Mouse (Mus musculus) adrenal gland, adult 18-20 months (tissue): ENCODE results near the gene Sprr1b. TPM values are rescaled to one million over a fixed set of nuclear protein-coding genes. Genes with fewer than 3 reads are reported as not detected.
"Not testable (repeated sequence)": the region's sequence is repeated elsewhere in the genome, so short reads cannot be mapped to it uniquely, and the experiment has no call there.

Experiments used
- DNase-seq, 2 experiments: peaks; one replicate each; pipeline ENCODE4 v3.0.0; 2021 to 2022; ENCODE audit warnings: low spot score in 2 of 2
- long read RNA-seq, 2 experiments: library from polyadenylated mRNA; stranded (forward); transcript quantifications; one replicate each; pipeline ENCODE4 v2.0.0; 2021
- total RNA-seq, 2 experiments: library from RNA; stranded (reverse); gene quantifications; 1 replicate in 1 of 2; 2 replicates in 1 of 2; pipeline ENCODE4 v1.2.3; 2021

The Sprr1b gene
- total RNA-seq = not detected
- long read RNA-seq, experiment 1 = 0 reads
- long read RNA-seq, experiment 2 = 0 reads

GRCm38 (mm10) chr3:92438689-92439088, at the start of gene Sprr1b:
Gene Sprr1b (minus strand): TSS chr3:92438789.
- no peak for DNase-seq

GRCm38 (mm10) chr3:92486307-92486706, 47.7 kb upstream of the Sprr1b start:
- DNase-seq = no peak

GRCm38 (mm10) chr3:92485863-92486262, 47.3 kb upstream of the Sprr1b start, which contains the start of gene Sprr1a:
Gene Sprr1a (minus strand): TSS chr3:92485895.
- no peak for DNase-seq

DNA sequence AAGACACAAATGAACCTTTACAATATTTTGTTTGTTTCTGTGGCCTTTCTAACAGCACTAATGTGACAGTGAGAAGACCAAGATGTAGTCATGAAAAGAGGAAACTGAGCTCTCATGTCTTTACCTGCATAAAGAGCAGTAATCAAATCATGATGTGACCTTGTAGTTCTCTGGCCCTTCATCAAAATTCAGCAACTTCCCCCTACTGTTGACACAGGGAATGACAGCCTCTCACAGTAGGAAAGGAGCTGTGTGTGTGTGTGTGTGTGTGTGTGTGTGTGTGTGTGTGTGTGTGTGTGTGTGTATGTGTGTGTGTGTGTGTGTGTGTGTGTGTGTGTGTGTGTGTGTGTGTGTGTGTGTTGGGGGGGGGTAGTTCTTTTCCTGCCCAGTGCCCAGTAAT, 42.7 kb upstream of the Sprr1b start:
- not testable (repeated sequence) for DNase-seq

DNA sequence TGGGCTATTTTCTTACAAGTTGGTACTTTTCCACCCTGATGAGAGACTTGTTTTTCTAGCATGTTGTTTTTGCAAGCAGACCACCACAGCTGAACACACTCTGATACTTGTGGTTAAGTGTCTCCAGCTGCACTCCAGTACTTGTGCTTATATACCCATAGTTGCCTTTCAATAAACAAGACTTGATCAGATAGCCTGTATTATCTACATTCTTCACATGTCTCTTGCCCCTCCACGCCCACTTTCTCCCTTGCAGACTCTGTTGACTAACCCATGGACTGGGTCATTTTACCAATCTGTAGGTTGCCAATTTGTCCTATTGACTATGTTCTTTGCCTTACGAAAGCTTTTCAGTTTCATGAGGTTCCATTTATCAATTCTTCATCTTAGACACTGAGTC, 31.5 kb upstream of the Sprr1b start:
- no peak for DNase-seq

- no peak for DNase-seq
Observed at GRCm38 (mm10) chr3:92467424-92467823, 28.8 kb upstream of the Sprr1b start.

DNA sequence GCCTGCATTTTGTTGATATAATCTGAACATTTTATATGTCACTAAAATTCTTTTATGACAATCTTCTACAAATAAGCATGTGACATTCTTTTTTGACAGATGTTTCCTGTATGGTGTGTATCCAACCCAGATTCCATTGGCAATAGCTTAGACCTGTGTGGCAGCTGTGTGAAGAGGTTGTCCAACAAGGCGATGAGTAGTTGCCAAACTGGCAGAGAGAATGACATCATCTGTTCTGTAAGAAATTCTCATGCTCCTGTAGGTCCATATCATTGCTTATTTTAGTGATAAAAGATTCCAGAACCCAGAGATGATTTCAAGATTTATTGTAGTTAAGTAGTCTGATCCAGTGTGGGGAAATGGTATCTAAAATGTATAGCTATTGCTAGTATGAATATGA, 28.0 kb upstream of the Sprr1b start:
- no peak for DNase-seq

DNA sequence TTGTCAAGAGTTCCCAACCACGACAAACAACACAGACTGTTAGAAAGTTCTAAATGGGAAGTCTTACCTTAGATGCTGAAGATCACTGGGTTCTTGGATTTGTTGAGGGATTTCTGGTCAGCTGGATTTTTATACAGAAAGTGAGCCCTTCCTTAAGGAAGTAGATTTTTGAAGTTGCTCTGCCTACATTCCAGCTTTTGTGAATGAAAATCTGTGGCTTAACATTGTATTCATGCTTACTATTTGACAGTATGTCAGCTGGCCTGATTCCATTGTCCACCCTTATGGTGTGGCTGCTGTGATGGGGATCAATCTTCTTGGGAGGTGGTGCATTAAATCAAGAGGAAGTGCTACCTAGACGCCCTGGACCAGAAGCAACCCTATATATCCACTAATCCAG, 20.0 kb upstream of the Sprr1b start, which contains the start of gene Sprr3:
Sprr3 (minus strand) TSS at position 101 of the 400 bp plus-strand sequence.
- DNase-seq = no peak

DNA sequence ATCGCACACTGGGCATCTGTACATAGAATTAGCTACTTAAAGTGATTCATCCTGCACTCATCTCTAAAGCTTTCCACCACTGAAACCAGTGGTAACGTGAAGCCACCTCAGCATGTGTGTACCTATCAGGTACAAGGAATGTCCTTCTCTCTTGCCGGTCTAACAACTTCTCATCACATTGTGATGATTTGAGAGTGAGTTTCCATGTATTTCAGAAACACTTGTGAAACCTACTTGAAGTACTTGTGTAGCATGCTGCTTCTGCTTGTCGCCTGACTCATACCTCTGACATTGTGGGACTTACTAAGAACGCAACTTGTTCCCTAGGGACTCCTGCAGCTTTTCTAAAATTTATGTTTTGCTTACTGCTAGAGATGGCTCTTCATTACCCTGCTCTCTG, 16.6 kb upstream of the Sprr1b start:
- no peak for DNase-seq

DNA sequence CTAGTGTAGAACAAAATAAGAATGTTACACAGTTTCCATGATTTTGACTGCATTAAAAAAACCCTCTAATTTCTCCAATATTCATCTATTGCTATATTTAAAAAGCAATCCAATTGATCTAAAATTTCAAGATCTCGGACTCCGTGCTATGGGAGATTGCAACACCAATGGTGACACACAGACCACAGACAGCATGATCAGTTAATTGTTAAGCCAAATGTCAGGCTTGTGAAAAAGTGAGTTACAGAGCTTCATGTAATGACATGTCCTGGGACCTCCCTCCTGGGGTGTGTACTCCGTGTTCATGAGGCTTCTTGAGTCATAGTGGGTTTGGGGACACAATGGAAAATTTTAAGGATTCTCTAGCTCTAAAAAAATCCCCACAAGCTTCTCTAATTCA, 1.6 kb upstream of the Sprr1b start:
- no peak for DNase-seq

DNA sequence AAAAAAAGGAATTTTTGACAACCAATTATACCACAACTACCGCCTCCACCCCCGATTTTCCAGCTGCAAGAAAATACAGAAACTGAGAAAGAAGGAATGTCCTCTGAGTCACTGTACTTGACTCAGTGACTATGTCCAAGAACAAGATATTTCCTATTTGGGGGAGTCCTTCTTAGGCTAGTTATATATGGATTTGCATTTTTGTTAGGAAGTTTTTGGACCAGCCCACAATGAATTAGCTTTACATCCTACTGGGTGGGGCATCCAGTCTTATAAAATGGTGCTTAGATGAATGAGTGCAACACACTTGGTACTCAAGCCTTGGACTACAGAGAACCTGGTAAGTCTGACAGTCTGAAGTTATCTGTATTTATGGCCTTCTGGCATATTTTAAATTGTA, 6.3 kb downstream of the Sprr1b start, which contains the start of gene Sprr2k:
Sprr2k (plus strand) TSS at position 301 of the 400 bp plus-strand sequence.
- no peak for DNase-seq

DNA sequence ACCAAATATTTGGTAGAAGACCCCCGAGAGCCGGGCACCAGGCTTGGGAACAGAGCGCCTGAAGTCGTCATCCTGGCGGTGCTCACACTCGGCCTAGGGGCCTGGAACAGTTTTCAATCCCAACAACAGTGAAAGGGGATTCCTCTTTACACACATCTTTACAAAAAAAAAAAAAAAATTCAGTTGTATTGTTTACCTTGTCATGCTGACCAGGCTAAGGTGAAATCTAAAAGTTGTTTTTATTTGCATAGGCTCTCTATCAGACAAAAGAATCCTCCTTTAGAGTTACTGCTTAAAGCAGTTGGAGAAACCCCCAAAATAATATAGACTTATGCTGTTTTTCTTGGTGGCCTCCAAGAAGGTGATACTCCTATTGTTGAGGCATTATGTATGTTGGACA, 9.3 kb downstream of the Sprr1b start, which contains the start of gene Gm9774:
Gm9774 (minus strand) TSS at position 101 of the 400 bp plus-strand sequence.
- no peak for DNase-seq

- DNase-seq = no peak
Observed at GRCm38 (mm10) chr3:92417782-92418181, 20.8 kb downstream of the Sprr1b start, which contains the start of gene Sprr2j-ps. Gene Sprr2j-ps (plus strand): TSS chr3:92418082.

GRCm38 (mm10) chr3:92407691-92408090, 30.9 kb downstream of the Sprr1b start, which contains the start of gene Sprr2i:
Gene Sprr2i (plus strand): TSS chr3:92407991.
- no peak for DNase-seq

GRCm38 (mm10) chr3:92394301-92394700, 44.3 kb downstream of the Sprr1b start:
- no peak for DNase-seq

Other genes starting within 250 kb of the Sprr1b start
- not detected for gene Sprr2a1, start 223.0 kb downstream of the Sprr1b start, total RNA-seq
- gene Sprr2a2, start 222.9 kb downstream of the Sprr1b start, total RNA-seq = not detected
- not detected for gene Sprr2a3, start 153.4 kb downstream of the Sprr1b start, total RNA-seq
- gene Sprr2b, start 122.2 kb downstream of the Sprr1b start, total RNA-seq = not detected
- not detected for gene Sprr2d, start 99.6 kb downstream of the Sprr1b start, total RNA-seq
- not detected for gene Sprr2e, start 86.6 kb downstream of the Sprr1b start, total RNA-seq
- gene Sprr2f, start 73.6 kb downstream of the Sprr1b start, total RNA-seq = not detected
- not detected for gene Sprr2h, start 53.1 kb downstream of the Sprr1b start, total RNA-seq
- not detected for gene Sprr2i, start 30.8 kb downstream of the Sprr1b start, total RNA-seq
- not detected for gene Sprr2j-ps, start 20.7 kb downstream of the Sprr1b start, total RNA-seq
- gene Gm9774, start 9.4 kb downstream of the Sprr1b start, total RNA-seq = 1 to 10 TPM; 4.1 to 4.8 TPM
- not detected for gene Sprr2k, start 6.2 kb downstream of the Sprr1b start, total RNA-seq
- not detected for gene Sprr3, start 19.9 kb upstream of the Sprr1b start, total RNA-seq
- gene Sprr1a, start 47.1 kb upstream of the Sprr1b start, total RNA-seq = not detected
- gene Sprr4, start 61.7 kb upstream of the Sprr1b start, total RNA-seq = not detected
- not detected for gene 2310046K23Rik, start 95.7 kb upstream of the Sprr1b start, total RNA-seq
- gene Ivl, start 134.9 kb upstream of the Sprr1b start, total RNA-seq = not detected
- not detected for gene Smcp, start 150.2 kb upstream of the Sprr1b start, total RNA-seq
- gene 2210017I01Rik, start 168.7 kb upstream of the Sprr1b start, total RNA-seq = not detected
- not detected for gene Lce6a, start 182.9 kb upstream of the Sprr1b start, total RNA-seq
- not detected for gene Lce1a1, start 209.5 kb upstream of the Sprr1b start, total RNA-seq
- not detected for gene Lce1b, start 218.1 kb upstream of the Sprr1b start, total RNA-seq
- gene Lce1a2, start 231.5 kb upstream of the Sprr1b start, total RNA-seq = not detected
- not detected for gene Lce1c, start 240.5 kb upstream of the Sprr1b start, total RNA-seq
- gene Lce1d, start 248.4 kb upstream of the Sprr1b start, total RNA-seq = not detected